Mouse (Mus musculus): ENCODE data around the gene BC030870.

DNA sequence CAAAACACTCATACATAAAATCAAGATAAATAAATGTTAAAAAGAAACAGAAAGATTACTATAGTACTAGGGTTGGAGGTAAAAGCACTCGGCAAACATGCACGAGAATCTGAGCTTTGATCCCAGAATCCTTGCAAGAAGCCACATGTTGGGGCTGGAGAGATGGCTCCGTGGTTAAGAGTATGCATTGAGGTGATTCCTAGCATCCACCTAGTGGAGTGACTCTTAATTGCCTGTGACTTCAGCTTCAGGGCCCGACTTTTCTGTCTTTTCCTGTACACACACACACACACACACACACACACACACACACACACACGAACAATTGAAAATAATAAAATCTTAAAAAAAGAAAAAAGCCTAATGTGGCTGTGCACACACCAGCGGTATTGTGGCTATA is 20.4 kb downstream of the BC030870 start:
- TF ChIP-seq CTCF (IDR thresholded peaks at IDR 0.05; ENCODE audit: low read depth, low read length) (no peak), POLR2A (IDR thresholded peaks at IDR 0.05; ENCODE audit: borderline replicate concordance, low read depth, low read length) (no peak)

Data from bone marrow macrophage, adult 2 months (primary cell).